Mouse (Mus musculus) limb, embryonic 13.5 days (tissue): ENCODE measurements around the gene S100a14. TPM values are rescaled to one million over a fixed set of nuclear protein-coding genes. Genes with fewer than 3 reads are reported as not detected.

Source experiments
- ATAC-seq: fragments of 200-750 bp; cut with Nextera tagmentation; 2 replicates; pipeline ENCODE4 v1.8.0; 2017; ENCODE audit warnings: low read depth, moderate number of reproducible peaks, moderate TSS enrichment; ENCODE audit not compliant: low FRiP score
- H3K27ac ChIP-seq: fragments of 300-500 bp; sonication (generic); 2 replicates; pipeline ENCODE4 v1.5.1; 2015; ENCODE audit warnings: inconsistent platforms, mild to moderate bottlenecking, moderate library complexity
- H3K27me3 ChIP-seq: fragments of 300-500 bp; sonication (generic); 2 replicates; pipeline ENCODE4 v1.6.1; 2015; ENCODE audit warnings: mild to moderate bottlenecking, inconsistent platforms
- H3K36me3 ChIP-seq: fragments of 300-500 bp; sonication (generic); 2 replicates; pipeline ENCODE4 v1.6.1; 2015; ENCODE audit warnings: inconsistent platforms, mild to moderate bottlenecking, moderate library complexity
- H3K4me1 ChIP-seq: fragments of 300-500 bp; sonication (generic); 2 replicates; pipeline ENCODE4 v1.6.1; 2015; ENCODE audit warnings: inconsistent platforms
- H3K4me2 ChIP-seq: fragments of 300-500 bp; sonication (generic); replicated peaks from 2 replicates; pipeline ENCODE4 v1.6.1; 2015; ENCODE audit warnings: inconsistent platforms, mild to moderate bottlenecking, moderate library complexity
- H3K4me3 ChIP-seq: fragments of 300-500 bp; sonication (generic); 2 replicates; pipeline ENCODE4 v1.5.1; 2015; ENCODE audit warnings: moderate library complexity, mild to moderate bottlenecking, inconsistent platforms
- H3K9ac ChIP-seq: fragments of 300-500 bp; sonication (generic); 2 replicates; pipeline ENCODE4 v1.6.1; 2015; ENCODE audit warnings: mild to moderate bottlenecking, inconsistent platforms
- H3K9me3 ChIP-seq: fragments of 300-500 bp; sonication (generic); 2 replicates; pipeline ENCODE4 v1.6.1; 2016; ENCODE audit warnings: inconsistent platforms
- WGBS: fragments of 180-500 bp; shearing (Covaris S2); methylation state at CpG from one replicate; pipeline ENCODE4 v1.1.7; 2015; 5-methylcytosine and 5-hydroxymethylcytosine counted together
- polyA plus RNA-seq: library from polyadenylated mRNA; unstranded; fragments of >200 nt; fragmentation: Nextera tagmentation; extraction: Ambion mirVana; gene quantifications from 2 replicates; pipeline ENCODE4 v1.2.1, GENCODE M21; 2015

Gene S100a14
- polyA plus RNA-seq, 1 experiment from 2014 or later, result 9.9 TPM

- Histone ChIP-seq H3K27me3 (peaks cover 19% of the 10 kb centered on the region), H3K27ac (peak within 1 kb of the TSS; percentile 93), H3K9ac (peak within 1 kb of the TSS; percentile 95), H3K36me3 (peaks cover 35% of the 10 kb centered on the region), H3K4me3 (peak within 1 kb of the TSS; percentile 74), H3K9me3 (no peaks in the 10 kb centered on the region), H3K4me2 (peak within 1 kb of the TSS; percentile 84), H3K4me1 (peaks cover 22% of the 10 kb centered on the region)
- peak; percentile 93 for ATAC-seq
- WGBS, result under 1% methylated on average over 66 of the region's 66 CpGs
Observed at GRCm38 (mm10) chr3:90508950-90509746, 17.5 kb upstream of the S100a14 start, which contains the start of gene Chtop. TSS of gene Chtop (minus strand) at chr3:90509498.

- peaks cover 19% of the 10 kb centered on the region for H3K27me3 ChIP-seq
- H3K4me3 ChIP-seq, result peak overlapping the region; percentile 74
- 26% methylated on average over 2 of the region's 2 CpGs for WGBS
- H3K4me1 ChIP-seq, result peaks cover 27% of the 10 kb centered on the region
- peak overlapping the region; percentile 58; the same call in 1 of the 2 replicates for H3K27ac ChIP-seq
- peaks cover 29% of the 10 kb centered on the region for H3K36me3 ChIP-seq
- no peak overlapping the region for H3K9ac ChIP-seq
- peak; percentile 1; the same call in 1 of the 2 replicates for ATAC-seq
- no peaks in the 10 kb centered on the region for H3K9me3 ChIP-seq
- peak overlapping the region; percentile 56 for H3K4me2 ChIP-seq
Observed at GRCm38 (mm10) chr3:90509747-90510123, 16.9 kb upstream of the S100a14 start.

- no peak overlapping the region for H3K4me2 ChIP-seq
- ATAC-seq, result no peak
Observed at GRCm38 (mm10) chr3:90512276-90512675, 14.4 kb upstream of the S100a14 start.

GRCm38 (mm10) chr3:90512948-90513642, 13.6 kb upstream of the S100a14 start:
- 68% methylated on average over 9 of the region's 9 CpGs for WGBS
- Histone ChIP-seq H3K36me3 (no peaks in the 10 kb centered on the region), H3K4me3 (no peak overlapping the region), H3K9ac (no peak overlapping the region), H3K27ac (no peak overlapping the region), H3K4me1 (peaks cover 19% of the 10 kb centered on the region), H3K4me2 (peak overlapping the region; percentile 81), H3K27me3 (peaks cover 19% of the 10 kb centered on the region), H3K9me3 (no peaks in the 10 kb centered on the region)
- no peak for ATAC-seq

More at GRCm38 (mm10) chr3:90512276-90512675, 14.4 kb upstream of the S100a14 start:
- Histone ChIP-seq H3K9me3 (no peaks in the 10 kb centered on the region), H3K27ac (no peak overlapping the region), H3K4me1 (peaks cover 28% of the 10 kb centered on the region), H3K4me3 (no peak overlapping the region), H3K9ac (no peak overlapping the region), H3K36me3 (peaks cover 5% of the 10 kb centered on the region), H3K27me3 (peaks cover 19% of the 10 kb centered on the region)
- WGBS, result 81% methylated on average over 5 of the region's 5 CpGs

GRCm38 (mm10) chr3:90513796-90514590, 12.7 kb upstream of the S100a14 start, which contains the start of the genes S100a1 and S100a13:
TSS of gene S100a1 (minus strand) at chr3:90514392.
TSS of gene S100a13 (plus strand) at chr3:90514435.
- Histone ChIP-seq H3K4me1 (peaks cover 17% of the 10 kb centered on the region), H3K4me2 (peak within 1 kb of the TSS; percentile 81), H3K36me3 (no peaks in the 10 kb centered on the region), H3K27ac (no peak within 1 kb of the TSS), H3K9ac (peak within 1 kb of the TSS; percentile 66), H3K27me3 (peaks cover 19% of the 10 kb centered on the region), H3K4me3 (peak within 1 kb of the TSS; percentile 43), H3K9me3 (no peaks in the 10 kb centered on the region)
- WGBS, result 6% methylated on average over 25 of the region's 25 CpGs
- peak; percentile 21; the same call in 1 of the 2 replicates for ATAC-seq

GRCm38 (mm10) chr3:90514691-90515090, 12.0 kb upstream of the S100a14 start:
- peaks cover 17% of the 10 kb centered on the region for H3K4me1 ChIP-seq
- no peaks in the 10 kb centered on the region for H3K9me3 ChIP-seq
- ATAC-seq, result peak; percentile 77; the same call in 1 of the 2 replicates
- H3K4me3 ChIP-seq, result peak overlapping the region; percentile 43
- H3K9ac ChIP-seq, result peak overlapping the region; percentile 66
- no peaks in the 10 kb centered on the region for H3K36me3 ChIP-seq
- peaks cover 19% of the 10 kb centered on the region for H3K27me3 ChIP-seq
- WGBS, result under 1% methylated on average over 10 of the region's 10 CpGs
- H3K27ac ChIP-seq, result no peak overlapping the region
- H3K4me2 ChIP-seq, result peak overlapping the region; percentile 81

GRCm38 (mm10) chr3:90515242-90515641, 11.4 kb upstream of the S100a14 start:
- H3K9me3 ChIP-seq, result no peaks in the 10 kb centered on the region
- H3K4me2 ChIP-seq, result peak overlapping the region; percentile 81
- H3K9ac ChIP-seq, result peak overlapping the region; percentile 66
- peaks cover 17% of the 10 kb centered on the region for H3K4me1 ChIP-seq
- H3K27ac ChIP-seq, result no peak overlapping the region
- no peak for ATAC-seq
- H3K4me3 ChIP-seq, result peak overlapping the region; percentile 43
- no peaks in the 10 kb centered on the region for H3K36me3 ChIP-seq
- WGBS, result 50% methylated on average over 1 of the region's 1 CpGs
- peaks cover 19% of the 10 kb centered on the region for H3K27me3 ChIP-seq

- Histone ChIP-seq H3K4me1 (peaks cover 17% of the 10 kb centered on the region), H3K27ac (no peak overlapping the region), H3K4me2 (peak overlapping the region; percentile 81; the same call in 1 of the 2 replicates), H3K4me3 (no peak overlapping the region), H3K9ac (no peak overlapping the region), H3K9me3 (no peaks in the 10 kb centered on the region), H3K27me3 (peaks cover 19% of the 10 kb centered on the region), H3K36me3 (no peaks in the 10 kb centered on the region)
- ATAC-seq, result no peak
- WGBS, result 87% methylated on average over 4 of the region's 4 CpGs
Observed at GRCm38 (mm10) chr3:90515789-90516188, 10.9 kb upstream of the S100a14 start.

- peaks cover 17% of the 10 kb centered on the region for H3K4me1 ChIP-seq
- WGBS, result 81% methylated on average over 4 of the region's 4 CpGs
- H3K4me2 ChIP-seq, result no peak overlapping the region
- no peak for ATAC-seq
- no peak overlapping the region for H3K9ac ChIP-seq
- H3K4me3 ChIP-seq, result no peak overlapping the region
- H3K27ac ChIP-seq, result no peak overlapping the region
- no peaks in the 10 kb centered on the region for H3K9me3 ChIP-seq
- H3K27me3 ChIP-seq, result peaks cover 14% of the 10 kb centered on the region
- H3K36me3 ChIP-seq, result no peaks in the 10 kb centered on the region
Observed at GRCm38 (mm10) chr3:90517711-90518110, 8.9 kb upstream of the S100a14 start.

GRCm38 (mm10) chr3:90525421-90525820, 1.2 kb upstream of the S100a14 start:
- Histone ChIP-seq H3K27me3 (no peaks in the 10 kb centered on the region), H3K9ac (no peak overlapping the region), H3K4me3 (no peak overlapping the region), H3K36me3 (no peaks in the 10 kb centered on the region), H3K4me2 (no peak overlapping the region), H3K27ac (no peak overlapping the region), H3K9me3 (no peaks in the 10 kb centered on the region), H3K4me1 (no peaks in the 10 kb centered on the region)
- WGBS, result 68% methylated on average over 4 of the region's 4 CpGs
- no peak for ATAC-seq

- no peak overlapping the region for H3K4me3 ChIP-seq
- no peak overlapping the region for H3K4me2 ChIP-seq
- H3K9ac ChIP-seq, result no peak overlapping the region
- H3K27ac ChIP-seq, result no peak overlapping the region
- no peaks in the 10 kb centered on the region for H3K27me3 ChIP-seq
- H3K9me3 ChIP-seq, result no peaks in the 10 kb centered on the region
- ATAC-seq, result no peak
- H3K4me1 ChIP-seq, result no peaks in the 10 kb centered on the region
- 75% methylated on average over 2 of the region's 2 CpGs for WGBS
- H3K36me3 ChIP-seq, result no peaks in the 10 kb centered on the region
Observed at GRCm38 (mm10) chr3:90526076-90526475, 580 bp upstream of the S100a14 start.
